Mouse (Mus musculus): ENCODE measurements around the gene Gys2. TPM values are rescaled to one million over a fixed set of nuclear protein-coding genes. Genes with fewer than 3 reads are reported as not detected.
A peak's percentile ranks its signal among the peaks of the same experiment; 100 is the strongest.

Gene Gys2
- polyA plus RNA-seq, 1 experiment from 2014 or later, result not detected

GRCm38 (mm10) chr6:142395756-142396155, 77.2 kb downstream of the Gys2 start:
- no peaks in the 10 kb centered on the region for H3K27me3 ChIP-seq (ENCODE audit: control insufficient read depth, insufficient read depth, low read length)
- no peak overlapping the region for H3K9ac ChIP-seq (replicated peaks; ENCODE audit: low read length)
- H3K4me1 ChIP-seq (ENCODE audit: control insufficient read depth, insufficient read depth, low read length), result no peaks in the 10 kb centered on the region
- H3K9me3 ChIP-seq (replicated peaks; ENCODE audit: control insufficient read depth, low read length), result no peaks in the 10 kb centered on the region
- no peak overlapping the region for H3K4me3 ChIP-seq (ENCODE audit: low read depth, low read length)
- no peak overlapping the region for H3K4me2 ChIP-seq (ENCODE audit: low read depth, low read length)
- H3K27ac ChIP-seq (replicated peaks; ENCODE audit: low read depth, low read length), result no peak overlapping the region
- DNase-seq (ENCODE audit: low spot score) (no peak), ATAC-seq (replicated peaks; ENCODE audit: insufficient number of reproducible peaks, low FRiP score, low TSS enrichment, low read depth) (no peak)
- 91% methylated on average over 6 of the region's 6 CpGs for WGBS
- no peaks in the 10 kb centered on the region for H3K36me3 ChIP-seq (replicated peaks; ENCODE audit: control insufficient read depth, insufficient read depth, low read depth, low read length)

GRCm38 (mm10) chr6:142394669-142395068, 78.2 kb downstream of the Gys2 start:
- DNase-seq (ENCODE audit: low spot score), result no peak
- Histone ChIP-seq H3K4me3 (ENCODE audit: low read depth, low read length) (no peak overlapping the region), H3K36me3 (replicated peaks; ENCODE audit: control insufficient read depth, insufficient read depth, low read depth, low read length) (no peaks in the 10 kb centered on the region), H3K27ac (replicated peaks; ENCODE audit: low read depth, low read length) (no peak overlapping the region), H3K9ac (replicated peaks; ENCODE audit: low read length) (no peak overlapping the region), H3K27me3 (ENCODE audit: control insufficient read depth, insufficient read depth, low read length) (no peaks in the 10 kb centered on the region), H3K4me1 (ENCODE audit: control insufficient read depth, insufficient read depth, low read length) (no peaks in the 10 kb centered on the region), H3K4me2 (ENCODE audit: low read depth, low read length) (no peak overlapping the region), H3K9me3 (replicated peaks; ENCODE audit: control insufficient read depth, low read length) (no peaks in the 10 kb centered on the region)
- no peak for ATAC-seq (replicated peaks; ENCODE audit: insufficient number of reproducible peaks, low FRiP score, low TSS enrichment, low read depth)
- 92% methylated on average over 5 of the region's 5 CpGs for WGBS

- Histone ChIP-seq H3K9me3 (replicated peaks; ENCODE audit: control insufficient read depth, low read length) (no peaks in the 10 kb centered on the region), H3K4me1 (ENCODE audit: control insufficient read depth, insufficient read depth, low read length) (no peaks in the 10 kb centered on the region), H3K9ac (replicated peaks; ENCODE audit: low read length) (no peak overlapping the region), H3K4me3 (ENCODE audit: low read depth, low read length) (no peak overlapping the region), H3K27ac (replicated peaks; ENCODE audit: low read depth, low read length) (no peak overlapping the region), H3K36me3 (replicated peaks; ENCODE audit: control insufficient read depth, insufficient read depth, low read depth, low read length) (no peaks in the 10 kb centered on the region), H3K4me2 (ENCODE audit: low read depth, low read length) (no peak overlapping the region), H3K27me3 (ENCODE audit: control insufficient read depth, insufficient read depth, low read length) (no peaks in the 10 kb centered on the region)
- 93% methylated on average over 5 of the region's 5 CpGs for WGBS
- ATAC-seq (replicated peaks; ENCODE audit: insufficient number of reproducible peaks, low FRiP score, low TSS enrichment, low read depth), result no peak
- no peak for DNase-seq (ENCODE audit: low spot score)
Observed at GRCm38 (mm10) chr6:142392312-142392711, 80.6 kb downstream of the Gys2 start.

- Histone ChIP-seq H3K27ac (replicated peaks; ENCODE audit: low read depth, low read length) (no peak overlapping the region), H3K4me3 (ENCODE audit: low read depth, low read length) (no peak overlapping the region), H3K4me1 (ENCODE audit: control insufficient read depth, insufficient read depth, low read length) (no peaks in the 10 kb centered on the region), H3K9me3 (replicated peaks; ENCODE audit: control insufficient read depth, low read length) (no peaks in the 10 kb centered on the region), H3K4me2 (ENCODE audit: low read depth, low read length) (no peak overlapping the region), H3K27me3 (ENCODE audit: control insufficient read depth, insufficient read depth, low read length) (no peaks in the 10 kb centered on the region), H3K36me3 (replicated peaks; ENCODE audit: control insufficient read depth, insufficient read depth, low read depth, low read length) (no peaks in the 10 kb centered on the region), H3K9ac (replicated peaks; ENCODE audit: low read length) (no peak overlapping the region)
- 84% methylated on average over 2 of the region's 2 CpGs for WGBS
- DNase-seq (ENCODE audit: low spot score) (no peak), ATAC-seq (replicated peaks; ENCODE audit: insufficient number of reproducible peaks, low FRiP score, low TSS enrichment, low read depth) (no peak)
Observed at GRCm38 (mm10) chr6:142389101-142389500, 83.8 kb downstream of the Gys2 start.

GRCm38 (mm10) chr6:142387755-142388271, 85.1 kb downstream of the Gys2 start:
- 21% methylated on average over 8 of the region's 8 CpGs for WGBS
- Histone ChIP-seq H3K4me1 (ENCODE audit: control insufficient read depth, insufficient read depth, low read length) (no peaks in the 10 kb centered on the region), H3K27me3 (ENCODE audit: control insufficient read depth, insufficient read depth, low read length) (no peaks in the 10 kb centered on the region), H3K36me3 (replicated peaks; ENCODE audit: control insufficient read depth, insufficient read depth, low read depth, low read length) (no peaks in the 10 kb centered on the region), H3K9ac (replicated peaks; ENCODE audit: low read length) (peak overlapping the region; percentile 89), H3K4me2 (ENCODE audit: low read depth, low read length) (peak overlapping the region; percentile 32), H3K9me3 (replicated peaks; ENCODE audit: control insufficient read depth, low read length) (no peaks in the 10 kb centered on the region), H3K27ac (replicated peaks; ENCODE audit: low read depth, low read length) (no peak overlapping the region), H3K4me3 (ENCODE audit: low read depth, low read length) (peak overlapping the region; percentile 95)
- DNase-seq (ENCODE audit: low spot score), result no peak
- ATAC-seq (replicated peaks; ENCODE audit: insufficient number of reproducible peaks, low FRiP score, low TSS enrichment, low read depth), result 0 out of 2 replicates have a peak, but pooled peaks have one; percentile 8

GRCm38 (mm10) chr6:142387011-142387754, 85.7 kb downstream of the Gys2 start, which contains the start of the genes Recql and Golt1b:
Gene Recql, minus strand, starts transcription at chr6:142387087.
Gene Golt1b, plus strand, starts transcription at chr6:142387221.
- Histone ChIP-seq H3K4me3 (ENCODE audit: low read depth, low read length) (peak within 1 kb of the TSS; percentile 95), H3K4me2 (ENCODE audit: low read depth, low read length) (peak within 1 kb of the TSS; percentile 56), H3K36me3 (replicated peaks; ENCODE audit: control insufficient read depth, insufficient read depth, low read depth, low read length) (no peaks in the 10 kb centered on the region), H3K27me3 (ENCODE audit: control insufficient read depth, insufficient read depth, low read length) (no peaks in the 10 kb centered on the region), H3K9ac (replicated peaks; ENCODE audit: low read length) (peak within 1 kb of the TSS; percentile 89), H3K4me1 (ENCODE audit: control insufficient read depth, insufficient read depth, low read length) (no peaks in the 10 kb centered on the region), H3K27ac (replicated peaks; ENCODE audit: low read depth, low read length) (no peak within 1 kb of the TSS; the same call in 1 of the 2 replicates), H3K9me3 (replicated peaks; ENCODE audit: control insufficient read depth, low read length) (no peaks in the 10 kb centered on the region)
- ATAC-seq (replicated peaks; ENCODE audit: insufficient number of reproducible peaks, low FRiP score, low TSS enrichment, low read depth) (peak; percentile 100), DNase-seq (ENCODE audit: low spot score) (peak; percentile 97)
- WGBS, result under 1% methylated on average over 72 of the region's 87 CpGs

GRCm38 (mm10) chr6:142386285-142387010, 86.5 kb downstream of the Gys2 start:
- peak overlapping the region; percentile 95 for H3K4me3 ChIP-seq (ENCODE audit: low read depth, low read length)
- no peak overlapping the region for H3K27ac ChIP-seq (replicated peaks; ENCODE audit: low read depth, low read length)
- 7% methylated on average over 31 of the region's 31 CpGs for WGBS
- no peaks in the 10 kb centered on the region for H3K27me3 ChIP-seq (ENCODE audit: control insufficient read depth, insufficient read depth, low read length)
- no peaks in the 10 kb centered on the region for H3K4me1 ChIP-seq (ENCODE audit: control insufficient read depth, insufficient read depth, low read length)
- no peaks in the 10 kb centered on the region for H3K9me3 ChIP-seq (replicated peaks; ENCODE audit: control insufficient read depth, low read length)
- H3K4me2 ChIP-seq (ENCODE audit: low read depth, low read length), result peak overlapping the region; percentile 56
- peak; percentile 64 for ATAC-seq (replicated peaks; ENCODE audit: insufficient number of reproducible peaks, low FRiP score, low TSS enrichment, low read depth)
- peak overlapping the region; percentile 61 for H3K9ac ChIP-seq (replicated peaks; ENCODE audit: low read length)
- DNase-seq (ENCODE audit: low spot score), result no peak
- H3K36me3 ChIP-seq (replicated peaks; ENCODE audit: control insufficient read depth, insufficient read depth, low read depth, low read length), result no peaks in the 10 kb centered on the region

GRCm38 (mm10) chr6:142384521-142384920, 88.4 kb downstream of the Gys2 start:
- Histone ChIP-seq H3K4me2 (ENCODE audit: low read depth, low read length) (no peak overlapping the region), H3K27me3 (ENCODE audit: control insufficient read depth, insufficient read depth, low read length) (no peaks in the 10 kb centered on the region), H3K27ac (replicated peaks; ENCODE audit: low read depth, low read length) (no peak overlapping the region), H3K9me3 (replicated peaks; ENCODE audit: control insufficient read depth, low read length) (no peaks in the 10 kb centered on the region), H3K9ac (replicated peaks; ENCODE audit: low read length) (no peak overlapping the region), H3K4me1 (ENCODE audit: control insufficient read depth, insufficient read depth, low read length) (no peaks in the 10 kb centered on the region), H3K4me3 (ENCODE audit: low read depth, low read length) (no peak overlapping the region), H3K36me3 (replicated peaks; ENCODE audit: control insufficient read depth, insufficient read depth, low read depth, low read length) (no peaks in the 10 kb centered on the region)
- 91% methylated on average over 9 of the region's 9 CpGs for WGBS
- no peak for ATAC-seq (replicated peaks; ENCODE audit: insufficient number of reproducible peaks, low FRiP score, low TSS enrichment, low read depth)
- no peak for DNase-seq (ENCODE audit: low spot score)

Data from embryonic facial prominence, embryonic 11.5 days (tissue).